Mouse (Mus musculus): ENCODE results near the gene Khnyn. TPM values are rescaled to one million over a fixed set of nuclear protein-coding genes. Genes with fewer than 3 reads are reported as not detected.

Khnyn gene
- polyA plus RNA-seq, 1 experiment: 13.7 TPM

GRCm38 (mm10) chr14:55885791-55886271 is 1.1 kb downstream of the Khnyn start:
- TF ChIP-seq POLR2A (IDR thresholded peaks at IDR 0.05; ENCODE audit: borderline replicate concordance, extremely low read depth, insufficient read depth, insufficient read length, poor library complexity, severe bottlenecking) (no peak), CTCF (IDR thresholded peaks at IDR 0.05; ENCODE audit: borderline replicate concordance, extremely low read depth, insufficient read depth, insufficient read length) (no peak)
- peak; percentile 27 for DNase-seq (ENCODE audit: low read depth)

DNA sequence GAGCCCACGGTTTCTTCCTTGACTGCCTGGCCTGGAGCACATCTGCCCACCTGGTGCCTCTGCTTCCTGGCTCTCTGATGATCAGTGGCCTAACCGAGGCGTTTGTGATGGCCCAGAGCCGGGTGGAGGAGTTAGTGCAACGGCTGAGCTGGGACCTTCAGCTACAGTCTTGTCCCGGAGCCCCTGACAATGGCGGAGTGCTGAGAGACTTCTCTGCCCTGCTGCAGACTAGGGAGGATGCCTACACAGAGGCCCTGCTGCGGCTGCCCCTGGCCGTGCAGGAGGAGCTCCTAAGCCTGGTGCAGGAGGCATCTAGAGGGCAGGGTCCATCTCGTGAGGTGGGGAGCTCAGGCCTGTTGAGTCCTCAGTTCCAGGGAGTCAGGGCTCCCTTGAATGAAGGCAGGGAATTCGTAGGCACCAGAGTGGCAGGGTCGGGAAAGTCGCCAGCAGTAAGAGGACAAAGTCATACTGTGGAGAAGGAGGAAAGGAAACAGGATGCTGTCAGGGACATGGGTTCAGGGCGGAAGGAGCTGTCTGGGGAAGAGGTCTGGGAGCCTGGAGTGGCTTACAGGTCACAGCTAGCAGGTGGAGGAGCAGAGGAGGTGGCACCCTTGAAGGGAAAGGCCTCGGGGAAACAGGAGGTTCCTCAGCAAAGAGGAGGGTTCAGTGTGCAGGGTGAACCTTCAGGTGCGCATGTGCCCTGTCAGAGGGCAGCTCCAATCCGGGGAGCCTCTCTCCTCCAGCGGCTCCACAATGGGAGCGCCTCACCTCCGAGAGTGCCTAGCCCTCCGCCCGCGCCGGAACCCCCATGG is 2.0 kb downstream of the Khnyn start:
- TF ChIP-seq CTCF (IDR thresholded peaks at IDR 0.05; ENCODE audit: borderline replicate concordance, extremely low read depth, insufficient read depth, insufficient read length) (no peak), POLR2A (IDR thresholded peaks at IDR 0.05; ENCODE audit: borderline replicate concordance, extremely low read depth, insufficient read depth, insufficient read length, poor library complexity, severe bottlenecking) (no peak)
- no peak for DNase-seq (ENCODE audit: low read depth)

DNA sequence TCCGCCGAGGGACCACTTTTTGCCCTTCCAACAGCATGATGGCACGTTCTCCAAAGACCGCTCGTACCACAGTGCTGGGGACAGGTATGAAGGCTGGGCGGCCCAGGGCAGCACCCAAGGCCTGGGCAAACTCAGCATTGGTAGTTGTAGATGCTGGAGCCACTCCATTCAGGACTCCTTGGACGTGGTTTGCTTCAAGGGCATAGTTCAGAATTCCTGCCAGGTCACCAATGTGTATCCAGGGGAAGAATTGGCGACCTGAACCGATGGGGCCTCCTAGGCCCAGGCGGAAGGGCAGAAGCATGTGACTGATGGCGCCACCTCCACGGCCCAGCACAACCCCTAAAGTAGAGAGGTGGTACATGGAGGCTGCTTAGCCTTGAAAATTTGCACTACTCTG is 12.9 kb downstream of the Khnyn start:
- TF ChIP-seq CTCF (IDR thresholded peaks at IDR 0.05; ENCODE audit: borderline replicate concordance, extremely low read depth, insufficient read depth, insufficient read length): no peak
- TF ChIP-seq POLR2A (IDR thresholded peaks at IDR 0.05; ENCODE audit: borderline replicate concordance, extremely low read depth, insufficient read depth, insufficient read length, poor library complexity, severe bottlenecking): no peak
- no peak for DNase-seq (ENCODE audit: low read depth)

GRCm38 (mm10) chr14:55898947-55899346 is 14.2 kb downstream of the Khnyn start:
- no peak for DNase-seq (ENCODE audit: low read depth)
- TF ChIP-seq CTCF (IDR thresholded peaks at IDR 0.05; ENCODE audit: borderline replicate concordance, extremely low read depth, insufficient read depth, insufficient read length) (no peak), POLR2A (IDR thresholded peaks at IDR 0.05; ENCODE audit: borderline replicate concordance, extremely low read depth, insufficient read depth, insufficient read length, poor library complexity, severe bottlenecking) (no peak)

DNA sequence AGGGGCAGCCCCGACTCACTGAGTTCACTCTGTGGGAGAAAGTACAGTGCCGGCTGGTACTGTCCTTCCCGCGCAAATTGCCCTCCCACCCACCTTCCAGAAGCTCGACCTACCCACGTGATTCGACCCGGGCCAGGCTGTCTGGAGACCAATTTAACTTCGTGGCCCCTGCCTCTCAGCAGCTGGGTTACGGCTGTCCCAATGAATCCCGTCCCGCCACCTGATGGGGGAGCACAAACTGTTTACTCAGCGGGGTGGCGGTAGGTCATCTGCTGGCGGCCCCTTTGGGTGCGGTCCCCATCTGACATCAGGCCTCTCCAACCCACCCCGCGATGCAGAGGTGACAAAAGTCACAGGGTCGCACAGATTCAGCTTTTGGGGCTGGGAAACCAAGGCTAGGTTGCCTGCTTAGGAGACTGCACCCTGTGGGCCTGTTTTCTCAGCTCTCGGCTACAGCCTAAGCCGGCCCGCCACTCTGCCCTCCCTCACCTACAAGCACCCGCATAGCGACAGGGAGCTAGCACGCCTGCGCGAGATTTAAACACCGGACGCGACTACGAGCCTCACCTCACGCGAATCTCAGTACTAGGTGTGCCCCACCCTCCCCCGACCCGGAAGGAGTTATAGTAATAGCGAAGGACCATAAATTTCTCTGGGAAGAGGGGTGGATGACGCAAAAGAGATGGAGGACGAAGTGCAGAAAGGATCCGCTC is 15.1 kb downstream of the Khnyn start, which contains the start of gene Sdr39u1:
TSS of gene Sdr39u1 (minus strand) at position 593 of the 713 bp plus-strand sequence.
- TF ChIP-seq POLR2A (IDR thresholded peaks at IDR 0.05; ENCODE audit: borderline replicate concordance, extremely low read depth, insufficient read depth, insufficient read length, poor library complexity, severe bottlenecking) (peak; percentile 39; the same call in 1 of the 2 replicates), CTCF (IDR thresholded peaks at IDR 0.05; ENCODE audit: borderline replicate concordance, extremely low read depth, insufficient read depth, insufficient read length) (no peak)
- DNase-seq (ENCODE audit: low read depth): peak; percentile 97

DNA sequence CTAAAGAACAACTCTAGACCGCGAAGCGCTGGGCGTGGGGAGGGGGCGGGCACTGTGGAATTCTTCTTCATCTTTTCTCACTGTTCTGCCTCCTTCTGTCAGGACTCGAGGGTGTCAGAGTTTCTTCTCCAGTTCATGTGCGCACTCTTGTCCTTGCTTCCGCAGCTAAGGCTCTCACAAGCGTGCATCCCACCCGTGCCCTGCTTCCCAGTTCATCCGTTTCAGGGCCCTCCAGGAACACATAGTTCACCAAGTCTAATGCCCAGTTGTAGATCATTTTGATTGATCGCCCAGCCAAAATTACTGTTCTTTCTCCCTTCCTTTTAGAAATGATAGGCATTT is 15.6 kb downstream of the Khnyn start:
- no peak for DNase-seq (ENCODE audit: low read depth)
- TF ChIP-seq POLR2A (IDR thresholded peaks at IDR 0.05; ENCODE audit: borderline replicate concordance, extremely low read depth, insufficient read depth, insufficient read length, poor library complexity, severe bottlenecking) (no peak), CTCF (IDR thresholded peaks at IDR 0.05; ENCODE audit: borderline replicate concordance, extremely low read depth, insufficient read depth, insufficient read length) (no peak)

DNA sequence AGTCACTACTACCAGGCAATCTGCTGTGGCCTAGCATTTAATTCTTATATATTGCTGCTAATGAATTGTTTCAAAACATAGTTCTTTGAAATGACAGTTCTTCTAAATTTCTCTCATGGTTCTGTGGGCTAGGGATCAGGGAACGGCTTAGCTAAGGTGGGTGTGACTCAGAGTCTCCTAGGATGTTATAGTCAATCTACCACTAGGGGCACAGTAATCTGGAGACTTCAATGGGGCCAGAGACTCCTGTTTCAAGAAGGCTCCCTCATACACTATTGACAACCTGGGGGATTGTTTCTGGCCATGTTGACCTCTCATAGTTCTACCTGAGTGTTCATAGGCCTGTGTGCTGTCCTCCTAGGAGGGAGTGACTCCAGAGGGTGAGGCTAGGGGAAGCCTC is 20.8 kb downstream of the Khnyn start:
- DNase-seq (ENCODE audit: low read depth): no peak
- TF ChIP-seq POLR2A (IDR thresholded peaks at IDR 0.05; ENCODE audit: borderline replicate concordance, extremely low read depth, insufficient read depth, insufficient read length, poor library complexity, severe bottlenecking) (no peak), CTCF (IDR thresholded peaks at IDR 0.05; ENCODE audit: borderline replicate concordance, extremely low read depth, insufficient read depth, insufficient read length) (peak; percentile 40; the same call in 1 of the 2 replicates)

DNA sequence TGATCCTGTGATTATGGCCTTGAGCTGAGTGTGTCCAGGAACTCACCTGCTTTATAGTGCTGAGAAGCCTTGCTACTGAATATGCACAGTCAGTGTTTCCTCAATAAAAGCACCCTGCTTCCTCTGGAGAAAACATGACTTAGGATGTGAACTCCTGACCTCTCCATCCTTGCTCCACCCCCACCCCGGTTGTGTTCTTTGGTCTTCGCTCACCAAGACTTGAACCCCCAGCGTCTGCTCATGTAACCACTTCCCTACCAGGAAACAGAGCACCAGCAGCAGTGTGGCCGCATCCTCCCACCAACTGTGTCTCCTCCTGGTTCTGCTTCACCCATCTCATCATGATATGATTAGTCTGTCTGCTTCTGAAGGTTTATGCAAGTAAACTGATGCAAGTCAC is 28.7 kb downstream of the Khnyn start:
- no peak for DNase-seq (ENCODE audit: low read depth)
- TF ChIP-seq POLR2A (IDR thresholded peaks at IDR 0.05; ENCODE audit: borderline replicate concordance, extremely low read depth, insufficient read depth, insufficient read length, poor library complexity, severe bottlenecking) (no peak), CTCF (IDR thresholded peaks at IDR 0.05; ENCODE audit: borderline replicate concordance, extremely low read depth, insufficient read depth, insufficient read length) (no peak)

GRCm38 (mm10) chr14:55918240-55919082 is 33.7 kb downstream of the Khnyn start:
- TF ChIP-seq CTCF (IDR thresholded peaks at IDR 0.05; ENCODE audit: borderline replicate concordance, extremely low read depth, insufficient read depth, insufficient read length): peak; percentile 82; the same call in 1 of the 2 replicates
- no peak for TF ChIP-seq POLR2A (IDR thresholded peaks at IDR 0.05; ENCODE audit: borderline replicate concordance, extremely low read depth, insufficient read depth, insufficient read length, poor library complexity, severe bottlenecking)

GRCm38 (mm10) chr14:55922475-55923232 is 37.9 kb downstream of the Khnyn start:
- no peak for TF ChIP-seq CTCF (IDR thresholded peaks at IDR 0.05; ENCODE audit: borderline replicate concordance, extremely low read depth, insufficient read depth, insufficient read length)
- no peak for TF ChIP-seq POLR2A (IDR thresholded peaks at IDR 0.05; ENCODE audit: borderline replicate concordance, extremely low read depth, insufficient read depth, insufficient read length, poor library complexity, severe bottlenecking)
- DNase-seq (ENCODE audit: low read depth): no peak

More at GRCm38 (mm10) chr14:55918240-55919082, 33.7 kb downstream of the Khnyn start:
- DNase-seq (ENCODE audit: low read depth): peak; percentile 96
